Mouse (Mus musculus) right cerebral cortex, adult 18-20 months (tissue): ENCODE measurements at regions not wholly inside any gene's neighbourhood (a gene's known extent, or its start where the extent isn't known, plus 50 kb on each side); places are given as distances from the start of the nearest gene placed in this dataset.

Experiments
- DNase-seq: peaks from one replicate; pipeline ENCODE4 v3.0.0; 2022; ENCODE audit warnings: mixed read lengths

GRCm38 (mm10) chr17:50442062-50442461 is 67.1 kb upstream of the Plcl2 start:
- DNase-seq, result no peak

GRCm38 (mm10) chr17:50442905-50443304 is 66.3 kb upstream of the Plcl2 start:
- no peak for DNase-seq

- no peak for DNase-seq
These were observed 65.7 kb upstream of the Plcl2 start for GRCm38 (mm10) chr17:50443376-50444022.

GRCm38 (mm10) chr17:50444023-50444389 is 65.2 kb upstream of the Plcl2 start:
- no peak for DNase-seq

- no peak for DNase-seq
These were observed 60.5 kb upstream of the Plcl2 start for GRCm38 (mm10) chr17:50448693-50449092.

- peak; percentile 23 for DNase-seq
These were observed 57.6 kb upstream of the Plcl2 start for GRCm38 (mm10) chr17:50451606-50452005.

GRCm38 (mm10) chr17:50453524-50453923 is 55.7 kb upstream of the Plcl2 start:
- no peak for DNase-seq

- no peak for DNase-seq
These were observed 55.2 kb upstream of the Plcl2 start for GRCm38 (mm10) chr17:50453956-50454355.

- DNase-seq, result no peak
These were observed 54.3 kb upstream of the Plcl2 start for GRCm38 (mm10) chr17:50454917-50455316.

- DNase-seq, result no peak
These were observed 53.5 kb upstream of the Plcl2 start for GRCm38 (mm10) chr17:50455719-50456118.

- DNase-seq, result no peak
These were observed 52.0 kb upstream of the Plcl2 start for GRCm38 (mm10) chr17:50457053-50457697.

GRCm38 (mm10) chr17:50458232-50458631 is 51.0 kb upstream of the Plcl2 start:
- DNase-seq, result no peak
